Mouse (Mus musculus) heart, adult 2 months (tissue): Measurements from ENCODE around the gene Sohlh1.

Experiments used
- EP300 ChIP-seq: fragments of 200-500 bp; IDR thresholded peaks from 2 replicates; pipeline ENCODE4 v1.6.1; 2011; ENCODE audit warnings: low read depth, low read length, control low read depth; ENCODE audit not compliant: insufficient read depth
- POLR2A ChIP-seq: fragments of 200-500 bp; IDR thresholded peaks from 2 replicates; pipeline ENCODE4 v1.6.1; 2011; ENCODE audit warnings: mild to moderate bottlenecking, low read depth, low read length, control low read depth; ENCODE audit not compliant: insufficient read depth

GRCm38 (mm10) chr2:25836291-25836690 lies 10.8 kb downstream of the Sohlh1 start:
- TF ChIP-seq POLR2A (no peak), EP300 (peak; percentile 34; the same call in 1 of the 2 replicates)
